Mouse (Mus musculus): ENCODE measurements around the gene Ovol2. TPM values are rescaled to one million over a fixed set of nuclear protein-coding genes. Genes with fewer than 3 reads are reported as not detected.

Ovol2 gene
- polyA plus RNA-seq (2014; fragmentation: Nextera tagmentation; extraction: Ambion mirVana): 0.24 TPM in 1 of 2 replicates, not detected in the other

DNA sequence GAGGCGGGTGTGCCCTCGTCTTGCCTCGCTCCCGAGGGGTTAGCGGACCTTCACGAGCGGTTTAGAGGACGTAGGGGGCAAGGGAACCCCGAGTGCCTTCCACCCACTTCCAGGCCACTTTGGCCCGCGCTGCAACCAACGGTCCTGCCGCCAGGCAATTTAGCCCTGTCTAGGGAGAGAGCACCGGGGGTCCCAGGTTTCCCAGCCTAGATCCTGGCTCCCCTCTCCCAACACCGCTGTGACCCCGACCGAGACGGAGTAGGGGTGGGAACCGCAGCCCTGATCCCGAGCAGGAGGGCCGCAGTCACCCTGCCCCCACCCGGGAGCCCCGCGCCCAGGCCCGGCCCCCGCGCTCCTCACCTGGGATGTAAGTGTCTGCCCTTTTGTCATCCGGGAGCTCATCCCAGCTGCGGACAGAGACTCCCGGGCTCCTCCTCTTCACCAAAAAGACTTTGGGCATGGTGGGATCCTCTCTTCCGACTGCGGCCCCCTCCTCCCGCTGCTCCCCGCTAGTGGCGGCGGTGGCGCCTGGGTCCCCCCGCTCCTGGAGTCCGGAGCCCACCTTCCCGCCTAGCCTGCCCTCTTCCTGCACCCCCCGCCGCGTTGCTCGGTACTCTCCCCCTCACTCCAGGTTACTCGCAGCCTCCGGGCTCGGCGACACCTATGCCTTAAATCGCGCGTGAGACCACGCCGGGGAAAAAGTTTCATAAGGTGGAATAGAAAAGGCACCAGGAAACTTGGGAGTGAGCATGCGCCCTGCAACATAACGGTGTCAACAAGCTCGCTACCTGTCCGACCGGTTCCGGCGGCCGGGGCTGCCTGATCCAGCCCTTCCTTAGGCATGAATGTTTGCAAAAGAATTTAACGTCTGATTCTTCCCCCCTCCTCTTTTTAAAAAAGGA lies at the start of gene Ovol2:
Gene Ovol2 (minus strand): TSS at position 746 of the 902 bp plus-strand sequence.
- WGBS: under 1% methylated on average over 62 of the region's 62 CpGs
- peak within 1 kb of the TSS; percentile 71 for H3K4me2 ChIP-seq (ENCODE audit: low read depth, low read length, severe bottlenecking)
- DNase-seq (ENCODE audit: low spot score): peak; percentile 67
- peaks cover 18% of the 10 kb centered on the region; the same call in 1 of the 2 replicates for H3K4me1 ChIP-seq (replicated peaks; ENCODE audit: control insufficient read depth, insufficient read depth, low read length)
- no peaks in the 10 kb centered on the region for H3K36me3 ChIP-seq (ENCODE audit: control insufficient read depth, insufficient read depth, low read length)
- peak; percentile 50; the same call in 1 of the 2 replicates for ATAC-seq (replicated peaks; ENCODE audit: low FRiP score)
- H3K9ac ChIP-seq (ENCODE audit: low read length): peak within 1 kb of the TSS; percentile 23; the same call in 1 of the 2 replicates
- H3K9me3 ChIP-seq (ENCODE audit: control insufficient read depth, low read length): no peaks in the 10 kb centered on the region
- peak within 1 kb of the TSS; percentile 38 for H3K4me3 ChIP-seq (ENCODE audit: low read depth, low read length)
- peaks cover 55% of the 10 kb centered on the region for H3K27me3 ChIP-seq (ENCODE audit: control insufficient read depth, insufficient read depth, low read length)
- H3K27ac ChIP-seq (ENCODE audit: low read depth, low read length): no peak within 1 kb of the TSS

DNA sequence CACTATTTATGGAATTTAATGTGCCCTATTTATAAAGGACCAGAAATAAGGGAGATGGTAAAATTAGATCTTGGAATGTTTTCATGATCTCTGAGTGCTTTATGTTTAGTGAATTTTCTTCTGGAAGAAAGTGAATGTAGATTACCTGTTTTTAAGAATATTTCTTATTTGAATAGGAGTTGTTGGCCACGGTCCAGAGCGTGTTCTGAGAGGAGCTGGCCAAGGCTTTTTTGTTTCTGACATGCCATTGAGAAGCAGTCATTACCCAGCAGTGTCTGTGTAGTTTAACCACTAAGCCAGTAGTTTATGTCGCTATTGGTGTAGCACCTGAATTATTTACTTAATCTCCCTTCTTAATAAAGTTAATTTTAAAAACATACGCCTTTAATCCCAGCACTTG lies 49.8 kb upstream of the Ovol2 start:
- DNase-seq (ENCODE audit: low spot score) (no peak), ATAC-seq (replicated peaks; ENCODE audit: low FRiP score) (no peak)
- no peak overlapping the region for H3K4me2 ChIP-seq (ENCODE audit: low read depth, low read length, severe bottlenecking)
- WGBS: 92% methylated on average over 4 of the region's 4 CpGs
- H3K36me3 ChIP-seq (ENCODE audit: control insufficient read depth, insufficient read depth, low read length): peaks cover 9% of the 10 kb centered on the region
- no peaks in the 10 kb centered on the region for H3K4me1 ChIP-seq (replicated peaks; ENCODE audit: control insufficient read depth, insufficient read depth, low read length)
- no peaks in the 10 kb centered on the region for H3K9me3 ChIP-seq (ENCODE audit: control insufficient read depth, low read length)
- H3K27me3 ChIP-seq (ENCODE audit: control insufficient read depth, insufficient read depth, low read length): no peaks in the 10 kb centered on the region
- H3K9ac ChIP-seq (ENCODE audit: low read length): no peak overlapping the region
- no peak overlapping the region for H3K27ac ChIP-seq (ENCODE audit: low read depth, low read length)
- H3K4me3 ChIP-seq (ENCODE audit: low read depth, low read length): no peak overlapping the region

GRCm38 (mm10) chr2:144381293-144381692 lies 49.3 kb upstream of the Ovol2 start:
- Histone ChIP-seq H3K4me2 (ENCODE audit: low read depth, low read length, severe bottlenecking) (no peak overlapping the region), H3K9ac (ENCODE audit: low read length) (no peak overlapping the region), H3K4me3 (ENCODE audit: low read depth, low read length) (no peak overlapping the region), H3K27ac (ENCODE audit: low read depth, low read length) (no peak overlapping the region), H3K27me3 (ENCODE audit: control insufficient read depth, insufficient read depth, low read length) (no peaks in the 10 kb centered on the region), H3K36me3 (ENCODE audit: control insufficient read depth, insufficient read depth, low read length) (peaks cover 9% of the 10 kb centered on the region), H3K4me1 (replicated peaks; ENCODE audit: control insufficient read depth, insufficient read depth, low read length) (no peaks in the 10 kb centered on the region), H3K9me3 (ENCODE audit: control insufficient read depth, low read length) (no peaks in the 10 kb centered on the region)
- WGBS: 89% methylated on average over 3 of the region's 3 CpGs
- ATAC-seq (replicated peaks; ENCODE audit: low FRiP score) (no peak), DNase-seq (ENCODE audit: low spot score) (no peak)

DNA sequence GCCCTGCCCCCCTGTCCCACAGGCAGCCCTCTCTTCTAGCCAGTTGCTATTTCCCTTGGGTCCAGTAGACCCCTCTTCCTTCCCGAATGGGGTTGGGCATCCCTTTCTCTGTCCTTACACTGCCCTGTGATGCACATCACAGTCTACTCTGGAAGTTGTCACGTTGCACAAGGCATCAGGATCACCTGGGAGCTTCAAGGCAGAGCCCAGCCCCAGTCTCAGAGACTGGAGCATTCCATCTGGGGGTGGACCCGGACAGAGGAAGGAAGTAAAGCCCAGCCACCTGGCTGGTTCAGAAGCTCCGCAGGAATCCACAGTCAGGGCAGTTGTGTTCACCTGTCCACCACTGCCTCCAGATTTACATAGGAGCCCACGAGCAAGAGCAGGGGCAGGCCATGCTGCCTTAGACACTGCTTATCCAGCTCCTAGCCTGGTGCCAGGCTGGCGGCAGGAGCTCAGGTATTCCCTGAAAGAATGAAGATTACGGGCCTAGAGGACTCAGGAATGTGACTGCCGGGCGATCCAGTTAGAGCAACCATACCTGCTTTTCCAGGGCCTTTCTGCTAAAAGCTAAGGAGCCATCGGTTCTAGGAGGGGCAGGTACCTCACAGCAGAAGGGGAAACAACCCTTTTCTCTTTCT lies 43.2 kb upstream of the Ovol2 start:
- Histone ChIP-seq H3K27ac (ENCODE audit: low read depth, low read length) (no peak overlapping the region), H3K4me1 (replicated peaks; ENCODE audit: control insufficient read depth, insufficient read depth, low read length) (no peaks in the 10 kb centered on the region), H3K4me3 (ENCODE audit: low read depth, low read length) (no peak overlapping the region), H3K9ac (ENCODE audit: low read length) (no peak overlapping the region), H3K4me2 (ENCODE audit: low read depth, low read length, severe bottlenecking) (no peak overlapping the region), H3K9me3 (ENCODE audit: control insufficient read depth, low read length) (no peaks in the 10 kb centered on the region), H3K36me3 (ENCODE audit: control insufficient read depth, insufficient read depth, low read length) (peaks cover 3% of the 10 kb centered on the region; the same call in 1 of the 2 replicates), H3K27me3 (ENCODE audit: control insufficient read depth, insufficient read depth, low read length) (no peaks in the 10 kb centered on the region)
- no peak for DNase-seq (ENCODE audit: low spot score)
- 95% methylated on average over 10 of the region's 10 CpGs for whole genome bisulfite sequencing
- no peak for ATAC-seq (replicated peaks; ENCODE audit: low FRiP score)

GRCm38 (mm10) chr2:144373063-144373462 lies 41.1 kb upstream of the Ovol2 start:
- Histone ChIP-seq H3K27ac (ENCODE audit: low read depth, low read length) (no peak overlapping the region), H3K4me1 (replicated peaks; ENCODE audit: control insufficient read depth, insufficient read depth, low read length) (no peaks in the 10 kb centered on the region), H3K36me3 (ENCODE audit: control insufficient read depth, insufficient read depth, low read length) (no peaks in the 10 kb centered on the region; the same call in 1 of the 2 replicates), H3K9ac (ENCODE audit: low read length) (no peak overlapping the region), H3K4me3 (ENCODE audit: low read depth, low read length) (no peak overlapping the region), H3K9me3 (ENCODE audit: control insufficient read depth, low read length) (no peaks in the 10 kb centered on the region), H3K27me3 (ENCODE audit: control insufficient read depth, insufficient read depth, low read length) (no peaks in the 10 kb centered on the region), H3K4me2 (ENCODE audit: low read depth, low read length, severe bottlenecking) (no peak overlapping the region)
- DNase-seq (ENCODE audit: low spot score) (no peak), ATAC-seq (replicated peaks; ENCODE audit: low FRiP score) (no peak)
- WGBS: 94% methylated on average over 9 of the region's 9 CpGs

- no peak overlapping the region for H3K4me2 ChIP-seq (ENCODE audit: low read depth, low read length, severe bottlenecking)
- H3K27ac ChIP-seq (ENCODE audit: low read depth, low read length): no peak overlapping the region
- no peaks in the 10 kb centered on the region for H3K27me3 ChIP-seq (ENCODE audit: control insufficient read depth, insufficient read depth, low read length)
- WGBS: 91% methylated on average over 4 of the region's 4 CpGs
- H3K9me3 ChIP-seq (ENCODE audit: control insufficient read depth, low read length): no peaks in the 10 kb centered on the region
- no peak overlapping the region for H3K9ac ChIP-seq (ENCODE audit: low read length)
- no peak overlapping the region for H3K4me3 ChIP-seq (ENCODE audit: low read depth, low read length)
- no peaks in the 10 kb centered on the region for H3K4me1 ChIP-seq (replicated peaks; ENCODE audit: control insufficient read depth, insufficient read depth, low read length)
- no peak for DNase-seq (ENCODE audit: low spot score)
- H3K36me3 ChIP-seq (ENCODE audit: control insufficient read depth, insufficient read depth, low read length): no peaks in the 10 kb centered on the region; the same call in 1 of the 2 replicates
- no peak for ATAC-seq (replicated peaks; ENCODE audit: low FRiP score)
Measured at GRCm38 (mm10) chr2:144371566-144371965, 39.6 kb upstream of the Ovol2 start.

DNA sequence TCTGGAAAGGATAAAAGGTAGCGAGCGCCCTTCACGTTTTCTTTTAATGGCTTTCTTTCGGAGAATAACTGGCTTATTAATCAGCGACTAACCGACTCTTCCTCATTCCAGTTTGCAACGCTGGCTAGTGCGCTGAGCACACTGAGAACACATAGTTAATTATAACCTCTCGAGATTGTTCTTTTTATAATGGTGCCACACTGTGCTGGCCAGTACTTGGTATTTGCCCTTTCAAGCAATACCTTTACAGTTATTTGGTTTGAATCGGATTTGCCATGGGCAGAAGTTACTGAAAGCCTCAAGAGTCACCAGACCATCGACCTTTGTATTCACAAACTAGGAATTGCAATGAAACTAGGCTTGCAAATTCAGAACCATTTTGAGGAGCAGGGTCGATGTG lies 37.6 kb upstream of the Ovol2 start:
- Histone ChIP-seq H3K4me1 (replicated peaks; ENCODE audit: control insufficient read depth, insufficient read depth, low read length) (no peaks in the 10 kb centered on the region), H3K36me3 (ENCODE audit: control insufficient read depth, insufficient read depth, low read length) (no peaks in the 10 kb centered on the region; the same call in 1 of the 2 replicates), H3K4me2 (ENCODE audit: low read depth, low read length, severe bottlenecking) (peak overlapping the region; percentile 75), H3K27me3 (ENCODE audit: control insufficient read depth, insufficient read depth, low read length) (no peaks in the 10 kb centered on the region), H3K27ac (ENCODE audit: low read depth, low read length) (peak overlapping the region; percentile 92), H3K4me3 (ENCODE audit: low read depth, low read length) (peak overlapping the region; percentile 83), H3K9ac (ENCODE audit: low read length) (peak overlapping the region; percentile 94), H3K9me3 (ENCODE audit: control insufficient read depth, low read length) (no peaks in the 10 kb centered on the region)
- DNase-seq (ENCODE audit: low spot score): no peak
- WGBS: 2% methylated on average over 12 of the region's 12 CpGs
- ATAC-seq (replicated peaks; ENCODE audit: low FRiP score): peak; percentile 45

GRCm38 (mm10) chr2:144369020-144369421 lies 37.1 kb upstream of the Ovol2 start:
- H3K9ac ChIP-seq (ENCODE audit: low read length): peak overlapping the region; percentile 94
- ATAC-seq (replicated peaks; ENCODE audit: low FRiP score) (peak; percentile 89), DNase-seq (ENCODE audit: low spot score) (no peak)
- H3K4me1 ChIP-seq (replicated peaks; ENCODE audit: control insufficient read depth, insufficient read depth, low read length): no peaks in the 10 kb centered on the region
- peak overlapping the region; percentile 92 for H3K27ac ChIP-seq (ENCODE audit: low read depth, low read length)
- H3K36me3 ChIP-seq (ENCODE audit: control insufficient read depth, insufficient read depth, low read length): no peaks in the 10 kb centered on the region; the same call in 1 of the 2 replicates
- under 1% methylated on average over 42 of the region's 43 CpGs for WGBS
- H3K4me3 ChIP-seq (ENCODE audit: low read depth, low read length): peak overlapping the region; percentile 83
- H3K9me3 ChIP-seq (ENCODE audit: control insufficient read depth, low read length): no peaks in the 10 kb centered on the region
- no peaks in the 10 kb centered on the region for H3K27me3 ChIP-seq (ENCODE audit: control insufficient read depth, insufficient read depth, low read length)
- H3K4me2 ChIP-seq (ENCODE audit: low read depth, low read length, severe bottlenecking): peak overlapping the region; percentile 75

Measured in forebrain, embryonic 11.5 days (tissue).